Mouse (Mus musculus): ENCODE data around the gene Slc25a21. TPM values are rescaled to one million over a fixed set of nuclear protein-coding genes. Genes with fewer than 3 reads are reported as not detected.
"Not testable (repeated sequence)": the region's sequence is repeated elsewhere in the genome, so short reads cannot be mapped to it uniquely, and the experiment has no call there.

Slc25a21 gene
- total and polyA plus RNA-seq, 2 experiments from 2014 or later = 0.54 TPM; not detected in 1

- no peak overlapping the region for H3K27ac ChIP-seq
- H3K4me3 ChIP-seq (ENCODE audit: low read length) = no peak overlapping the region
- no peaks in the 10 kb centered on the region for H3K36me3 ChIP-seq (ENCODE audit: insufficient read depth, low read length)
- H3K9ac ChIP-seq (replicated peaks; ENCODE audit: low read length) = no peak overlapping the region
- no peaks in the 10 kb centered on the region for H3K4me1 ChIP-seq (ENCODE audit: insufficient read depth, low read length)
- no peak for ATAC-seq
- no peak for DNase-seq (ENCODE audit: low spot score)
- no peak overlapping the region for H3K4me2 ChIP-seq (ENCODE audit: low read depth, low read length)
- H3K27me3 ChIP-seq (ENCODE audit: insufficient read depth, low read length) = no peaks in the 10 kb centered on the region
- TF ChIP-seq CTCF (IDR thresholded peaks at IDR 0.05; ENCODE audit: low read depth) = no peak
- H3K9me3 ChIP-seq (ENCODE audit: low read length) = no peaks in the 10 kb centered on the region
- 85% methylated on average over 4 of the region's 8 CpGs for WGBS
Observed at GRCm38 (mm10) chr12:57227776-57228175, 30.5 kb upstream of the Slc25a21 start.

- no peak overlapping the region for H3K4me2 ChIP-seq (ENCODE audit: low read depth, low read length)
- no peaks in the 10 kb centered on the region for H3K9me3 ChIP-seq (ENCODE audit: low read length)
- no peak for TF ChIP-seq CTCF (IDR thresholded peaks at IDR 0.05; ENCODE audit: low read depth)
- DNase-seq (ENCODE audit: low spot score) (no peak), ATAC-seq (no peak)
- no peaks in the 10 kb centered on the region for H3K4me1 ChIP-seq (ENCODE audit: insufficient read depth, low read length)
- no peaks in the 10 kb centered on the region for H3K27me3 ChIP-seq (ENCODE audit: insufficient read depth, low read length)
- 90% methylated on average over 9 of the region's 9 CpGs for WGBS
- no peak overlapping the region for H3K4me3 ChIP-seq (ENCODE audit: low read length)
- H3K27ac ChIP-seq = no peak overlapping the region
- H3K9ac ChIP-seq (replicated peaks; ENCODE audit: low read length) = no peak overlapping the region
- no peaks in the 10 kb centered on the region for H3K36me3 ChIP-seq (ENCODE audit: insufficient read depth, low read length)
Observed at GRCm38 (mm10) chr12:57226411-57226810, 29.1 kb upstream of the Slc25a21 start.

GRCm38 (mm10) chr12:57212463-57212862, 15.2 kb upstream of the Slc25a21 start:
- H3K27ac ChIP-seq; DNase-seq (ENCODE audit: low spot score); H3K9ac ChIP-seq (replicated peaks; ENCODE audit: low read length); H3K4me1 ChIP-seq (ENCODE audit: insufficient read depth, low read length); H3K9me3 ChIP-seq (ENCODE audit: low read length); ATAC-seq; H3K36me3 ChIP-seq (ENCODE audit: insufficient read depth, low read length); H3K4me3 ChIP-seq (ENCODE audit: low read length); H3K27me3 ChIP-seq (ENCODE audit: insufficient read depth, low read length): not testable (repeated sequence)
- 78% methylated on average over 5 of the region's 5 CpGs for WGBS
- peak overlapping the region; percentile 90; the same call in 1 of the 2 replicates for H3K4me2 ChIP-seq (ENCODE audit: low read depth, low read length)

- no peak for TF ChIP-seq CTCF (IDR thresholded peaks at IDR 0.05; ENCODE audit: low read depth)
- WGBS = 7% methylated on average over 30 of the region's 30 CpGs
- peak; percentile 84 for ATAC-seq
Observed at GRCm38 (mm10) chr12:57211353-57212311, 14.4 kb upstream of the Slc25a21 start.

GRCm38 (mm10) chr12:57204276-57204851, 7.1 kb upstream of the Slc25a21 start:
- DNase-seq (ENCODE audit: low spot score) = no peak
- 91% methylated on average over 4 of the region's 4 CpGs for WGBS
- no peaks in the 10 kb centered on the region for H3K4me1 ChIP-seq (ENCODE audit: insufficient read depth, low read length)

More at GRCm38 (mm10) chr12:57211353-57212311, 14.4 kb upstream of the Slc25a21 start:
- Histone ChIP-seq H3K27ac (0 out of 2 replicates have a peak overlapping the region, but pooled peaks have one; percentile 15), H3K9me3 (ENCODE audit: low read length) (no peaks in the 10 kb centered on the region), H3K4me3 (ENCODE audit: low read length) (peak overlapping the region; percentile 42), H3K36me3 (ENCODE audit: insufficient read depth, low read length) (no peaks in the 10 kb centered on the region), H3K4me2 (ENCODE audit: low read depth, low read length) (peak overlapping the region; percentile 90), H3K4me1 (ENCODE audit: insufficient read depth, low read length) (no peaks in the 10 kb centered on the region), H3K27me3 (ENCODE audit: insufficient read depth, low read length) (no peaks in the 10 kb centered on the region), H3K9ac (replicated peaks; ENCODE audit: low read length) (peak overlapping the region; percentile 44)
- peak; percentile 54 for DNase-seq (ENCODE audit: low spot score)

GRCm38 (mm10) chr12:57201901-57202300, 4.6 kb upstream of the Slc25a21 start:
- TF ChIP-seq CTCF (IDR thresholded peaks at IDR 0.05; ENCODE audit: low read depth) = no peak
- ATAC-seq (no peak), DNase-seq (ENCODE audit: low spot score) (no peak)
- Histone ChIP-seq H3K4me1 (ENCODE audit: insufficient read depth, low read length) (no peaks in the 10 kb centered on the region), H3K27ac (no peak overlapping the region), H3K9me3 (ENCODE audit: low read length) (no peaks in the 10 kb centered on the region), H3K9ac (replicated peaks; ENCODE audit: low read length) (no peak overlapping the region), H3K4me3 (ENCODE audit: low read length) (no peak overlapping the region), H3K4me2 (ENCODE audit: low read depth, low read length) (no peak overlapping the region), H3K27me3 (ENCODE audit: insufficient read depth, low read length) (peaks cover 4% of the 10 kb centered on the region; the same call in 1 of the 2 replicates), H3K36me3 (ENCODE audit: insufficient read depth, low read length) (no peaks in the 10 kb centered on the region)
- 94% methylated on average over 3 of the region's 3 CpGs for WGBS

More at GRCm38 (mm10) chr12:57204276-57204851, 7.1 kb upstream of the Slc25a21 start:
- no peaks in the 10 kb centered on the region for H3K9me3 ChIP-seq (ENCODE audit: low read length)
- H3K9ac ChIP-seq (replicated peaks; ENCODE audit: low read length) = no peak overlapping the region
- no peak overlapping the region for H3K4me2 ChIP-seq (ENCODE audit: low read depth, low read length)
- no peaks in the 10 kb centered on the region for H3K36me3 ChIP-seq (ENCODE audit: insufficient read depth, low read length)
- no peak overlapping the region for H3K4me3 ChIP-seq (ENCODE audit: low read length)
- H3K27me3 ChIP-seq (ENCODE audit: insufficient read depth, low read length) = no peaks in the 10 kb centered on the region
- no peak for TF ChIP-seq CTCF (IDR thresholded peaks at IDR 0.05; ENCODE audit: low read depth)
- no peak for ATAC-seq
- H3K27ac ChIP-seq = no peak overlapping the region

Data from hindbrain, postnatal 0 days (tissue).